Mouse (Mus musculus) forebrain, embryonic 11.5 days (tissue): ENCODE data around the gene Dnah1. TPM values are rescaled to one million over a fixed set of nuclear protein-coding genes. Genes with fewer than 3 reads are reported as not detected.

Experiments used
- ATAC-seq: fragments of 200-750 bp; cut with Nextera tagmentation; replicated peaks from 2 replicates; pipeline ENCODE4 v1.8.0; 2017; ENCODE audit warnings: moderate TSS enrichment; ENCODE audit not compliant: low FRiP score
- DNase-seq: peaks from one replicate; pipeline ENCODE4 v3.0.0-alpha.2; 2017; ENCODE audit warnings: low spot score
- H3K27ac ChIP-seq: fragments of 300-500 bp; sonication (generic); 2 replicates; pipeline ENCODE4 v1.5.1; 2014; ENCODE audit warnings: low read depth, low read length
- H3K27me3 ChIP-seq: fragments of 300-500 bp; sonication (generic); 2 replicates; pipeline ENCODE4 v1.6.1; 2014; ENCODE audit warnings: mild to moderate bottlenecking, low read length, mixed read lengths; ENCODE audit not compliant: control insufficient read depth, insufficient read depth
- H3K36me3 ChIP-seq: fragments of 300-500 bp; sonication (generic); 2 replicates; pipeline ENCODE4 v1.6.1; 2014; ENCODE audit warnings: mild to moderate bottlenecking, low read length, moderate library complexity, mixed read lengths; ENCODE audit not compliant: control insufficient read depth, insufficient read depth
- H3K4me1 ChIP-seq: fragments of 300-500 bp; sonication (generic); replicated peaks from 2 replicates; pipeline ENCODE4 v1.6.1; 2014; ENCODE audit warnings: low read length, mixed read lengths; ENCODE audit not compliant: control insufficient read depth, insufficient read depth
- H3K4me2 ChIP-seq: fragments of 300-500 bp; sonication (generic); 2 replicates; pipeline ENCODE4 v1.6.1; 2014; ENCODE audit warnings: low read depth, mild to moderate bottlenecking, low read length, moderate library complexity, mixed read lengths; ENCODE audit not compliant: severe bottlenecking
- H3K4me3 ChIP-seq: fragments of 300-500 bp; sonication (generic); 2 replicates; pipeline ENCODE4 v1.5.1; 2014; ENCODE audit warnings: low read depth, low read length
- H3K9ac ChIP-seq: fragments of 300-500 bp; sonication (generic); 2 replicates; pipeline ENCODE4 v1.6.1; 2014; ENCODE audit warnings: low read length
- H3K9me3 ChIP-seq: fragments of 300-500 bp; sonication (generic); 2 replicates; pipeline ENCODE4 v1.6.1; 2016; ENCODE audit warnings: low read length, mixed read lengths; ENCODE audit not compliant: control insufficient read depth
- WGBS: fragments of 180-500 bp; shearing (Covaris S2); extraction: QIAGEN DNeasy Blood & Tissue Kit; methylation state at CpG from one replicate; pipeline ENCODE4 v1.1.7; 2014; 5-methylcytosine and 5-hydroxymethylcytosine counted together
- polyA plus RNA-seq: library from polyadenylated mRNA; unstranded; fragments of >200 nt; fragmentation: Nextera tagmentation; extraction: Ambion mirVana; gene quantifications from 2 replicates; pipeline ENCODE4 v1.2.1, GENCODE M21; 2014

Gene Dnah1
- polyA plus RNA-seq, 1 experiment from 2014 or later = 7.6 TPM

GRCm38 (mm10) chr14:31285728-31286127 is 38.0 kb downstream of the Dnah1 start:
- WGBS = 84% methylated on average over 8 of the region's 8 CpGs
- H3K9me3 ChIP-seq = no peaks in the 10 kb centered on the region
- no peaks in the 10 kb centered on the region for H3K36me3 ChIP-seq
- no peak overlapping the region for H3K9ac ChIP-seq
- no peak overlapping the region for H3K27ac ChIP-seq
- no peak for DNase-seq
- H3K4me1 ChIP-seq = no peaks in the 10 kb centered on the region
- no peak overlapping the region for H3K4me3 ChIP-seq
- no peak overlapping the region for H3K4me2 ChIP-seq
- no peaks in the 10 kb centered on the region for H3K27me3 ChIP-seq
- ATAC-seq = no peak

- Histone ChIP-seq H3K4me2 (no peak overlapping the region), H3K4me3 (no peak overlapping the region), H3K27me3 (no peaks in the 10 kb centered on the region), H3K9ac (no peak overlapping the region), H3K27ac (no peak overlapping the region), H3K36me3 (no peaks in the 10 kb centered on the region), H3K9me3 (no peaks in the 10 kb centered on the region), H3K4me1 (peaks cover 20% of the 10 kb centered on the region; the same call in 1 of the 2 replicates)
- ATAC-seq (no peak), DNase-seq (peak; percentile 88)
- 26% methylated on average over 7 of the region's 7 CpGs for WGBS
Observed at GRCm38 (mm10) chr14:31272164-31272563, 51.5 kb downstream of the Dnah1 start.

GRCm38 (mm10) chr14:31271121-31271520 is 52.6 kb downstream of the Dnah1 start:
- H3K36me3 ChIP-seq = no peaks in the 10 kb centered on the region
- H3K27me3 ChIP-seq = no peaks in the 10 kb centered on the region
- DNase-seq = no peak
- no peak overlapping the region for H3K9ac ChIP-seq
- H3K27ac ChIP-seq = no peak overlapping the region
- H3K4me1 ChIP-seq = peaks cover 20% of the 10 kb centered on the region; the same call in 1 of the 2 replicates
- ATAC-seq = no peak
- no peak overlapping the region for H3K4me2 ChIP-seq
- H3K9me3 ChIP-seq = no peaks in the 10 kb centered on the region
- no peak overlapping the region for H3K4me3 ChIP-seq
- 92% methylated on average over 6 of the region's 6 CpGs for WGBS

GRCm38 (mm10) chr14:31269456-31270100 is 54.1 kb downstream of the Dnah1 start:
- H3K4me3 ChIP-seq = peak overlapping the region; percentile 18
- 14% methylated on average over 28 of the region's 28 CpGs for WGBS
- H3K4me2 ChIP-seq = peak overlapping the region; percentile 49
- peak overlapping the region; percentile 59; the same call in 1 of the 2 replicates for H3K27ac ChIP-seq
- peak; percentile 89 for DNase-seq
- no peaks in the 10 kb centered on the region for H3K27me3 ChIP-seq
- peak; percentile 85 for ATAC-seq
- peak overlapping the region; percentile 37; the same call in 1 of the 2 replicates for H3K9ac ChIP-seq
- H3K9me3 ChIP-seq = no peaks in the 10 kb centered on the region
- H3K36me3 ChIP-seq = no peaks in the 10 kb centered on the region
- peaks cover 20% of the 10 kb centered on the region; the same call in 1 of the 2 replicates for H3K4me1 ChIP-seq

- peak overlapping the region; percentile 59 for H3K27ac ChIP-seq
- peak overlapping the region; percentile 24; the same call in 1 of the 2 replicates for H3K4me2 ChIP-seq
- H3K4me3 ChIP-seq = no peak overlapping the region; the same call in 1 of the 2 replicates
- no peak overlapping the region for H3K9ac ChIP-seq
- no peaks in the 10 kb centered on the region for H3K36me3 ChIP-seq
- 46% methylated on average over 9 of the region's 9 CpGs for WGBS
- ATAC-seq = peak; percentile 38
- DNase-seq = no peak
- peaks cover 20% of the 10 kb centered on the region; the same call in 1 of the 2 replicates for H3K4me1 ChIP-seq
- no peaks in the 10 kb centered on the region for H3K27me3 ChIP-seq
- no peaks in the 10 kb centered on the region for H3K9me3 ChIP-seq
Observed at GRCm38 (mm10) chr14:31268301-31269001, 55.2 kb downstream of the Dnah1 start.

GRCm38 (mm10) chr14:31267649-31268048 is 56.0 kb downstream of the Dnah1 start:
- no peak for ATAC-seq
- Histone ChIP-seq H3K9me3 (no peaks in the 10 kb centered on the region), H3K9ac (no peak overlapping the region), H3K27ac (no peak overlapping the region), H3K36me3 (no peaks in the 10 kb centered on the region), H3K4me2 (no peak overlapping the region), H3K4me1 (peaks cover 20% of the 10 kb centered on the region; the same call in 1 of the 2 replicates), H3K27me3 (no peaks in the 10 kb centered on the region), H3K4me3 (no peak overlapping the region)
- no peak for DNase-seq
- 93% methylated on average over 11 of the region's 11 CpGs for WGBS

GRCm38 (mm10) chr14:31260932-31261331 is 62.8 kb downstream of the Dnah1 start:
- no peak overlapping the region for H3K4me3 ChIP-seq
- DNase-seq = no peak
- no peak overlapping the region for H3K27ac ChIP-seq
- ATAC-seq = no peak
- H3K9ac ChIP-seq = no peak overlapping the region
- no peak overlapping the region for H3K4me2 ChIP-seq
- no peaks in the 10 kb centered on the region for H3K9me3 ChIP-seq
- H3K27me3 ChIP-seq = no peaks in the 10 kb centered on the region
- WGBS = 94% methylated on average over 9 of the region's 9 CpGs
- no peaks in the 10 kb centered on the region for H3K4me1 ChIP-seq
- H3K36me3 ChIP-seq = peaks cover 24% of the 10 kb centered on the region

GRCm38 (mm10) chr14:31260374-31260773 is 63.3 kb downstream of the Dnah1 start:
- 91% methylated on average over 4 of the region's 4 CpGs for WGBS
- H3K4me3 ChIP-seq = no peak overlapping the region
- H3K27me3 ChIP-seq = no peaks in the 10 kb centered on the region

More at GRCm38 (mm10) chr14:31260374-31260773, 63.3 kb downstream of the Dnah1 start:
- Histone ChIP-seq H3K9ac (no peak overlapping the region), H3K9me3 (no peaks in the 10 kb centered on the region), H3K4me1 (no peaks in the 10 kb centered on the region), H3K36me3 (peaks cover 24% of the 10 kb centered on the region), H3K4me2 (no peak overlapping the region), H3K27ac (no peak overlapping the region)
- DNase-seq (no peak), ATAC-seq (no peak)
